Mouse (Mus musculus): ENCODE data around the gene Gm10147. TPM values are rescaled to one million over a fixed set of nuclear protein-coding genes. Genes with fewer than 3 reads are reported as not detected.
"Not testable (repeated sequence)": the region's sequence is repeated elsewhere in the genome, so short reads cannot be mapped to it uniquely, and the experiment has no call there.

Gm10147 gene
- not detected for total RNA-seq (2021)

- not testable (repeated sequence) for DNase-seq
Observed at GRCm38 (mm10) chrX:28607742-28608141, at the start of gene Gm10147. TSS of gene Gm10147 (minus strand) at chrX:28607842.

Small RNAs within 50 kb of the gene (microRNA-seq; reads per million reads assigned to microRNA genes)
- 0 reads per million in 2 experiments for gene Gm44499

All from heart, postnatal 4 days (tissue).